Mouse (Mus musculus): ENCODE measurements around the gene G6pc3.
"Not testable (repeated sequence)": the region's sequence is repeated elsewhere in the genome, so short reads cannot be mapped to it uniquely, and the experiment has no call there.

G6pc3 gene

DNA sequence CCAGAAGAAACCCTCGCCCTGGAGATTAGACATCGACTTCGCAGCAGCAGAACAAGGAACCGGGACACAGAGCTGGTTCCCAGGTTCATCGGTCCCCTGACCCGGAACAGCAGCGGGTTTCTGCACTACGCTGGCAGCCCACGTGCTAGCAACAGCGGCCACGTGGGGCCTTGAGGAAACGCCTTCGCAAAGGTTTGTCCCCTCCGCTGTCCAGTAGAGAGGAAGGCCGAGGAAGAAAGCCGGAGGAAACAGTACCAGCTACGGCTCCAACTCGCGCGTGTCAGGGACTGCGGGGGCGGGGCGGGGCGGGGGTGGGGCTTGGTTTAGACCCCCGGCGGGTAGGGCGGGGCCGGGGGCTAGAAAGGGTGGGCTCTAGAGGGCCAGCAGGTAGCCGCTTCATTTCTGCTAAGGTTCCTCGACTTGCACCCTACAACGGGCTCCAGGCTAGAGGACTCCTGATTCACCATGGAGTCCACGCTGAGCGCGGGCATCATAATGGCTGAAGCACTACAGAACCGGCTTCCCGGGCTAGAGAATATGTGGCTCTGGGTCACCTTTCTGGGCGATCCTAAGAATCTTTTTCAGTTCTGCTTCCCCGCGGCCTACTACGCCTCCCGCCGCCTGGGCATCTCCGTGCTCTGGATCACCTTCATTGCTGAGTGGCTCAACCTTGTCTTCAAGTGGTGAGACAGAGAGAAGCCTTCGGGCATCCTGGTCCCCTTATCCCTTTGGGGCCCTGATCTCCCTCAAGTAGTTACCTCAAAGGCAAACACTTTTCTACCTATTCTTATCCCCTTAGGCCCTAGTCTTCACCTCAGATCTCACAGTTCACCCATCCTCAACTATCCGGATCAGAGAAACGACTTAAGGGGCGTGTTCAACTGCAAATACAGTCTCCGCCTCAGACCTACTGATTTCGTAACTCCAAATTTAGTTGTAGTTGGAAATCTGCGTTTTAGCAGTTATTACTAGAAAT is at the start of gene G6pc3:
TSS of gene G6pc3 (plus strand) at position 160 of the 976 bp plus-strand sequence.
- DNase-seq = peak; percentile 93

- DNase-seq = peak in 1 of 2 experiments; percentile 70
These were observed 48.9 kb upstream of the G6pc3 start for GRCm38 (mm10) chr11:102140508-102140907.

DNA sequence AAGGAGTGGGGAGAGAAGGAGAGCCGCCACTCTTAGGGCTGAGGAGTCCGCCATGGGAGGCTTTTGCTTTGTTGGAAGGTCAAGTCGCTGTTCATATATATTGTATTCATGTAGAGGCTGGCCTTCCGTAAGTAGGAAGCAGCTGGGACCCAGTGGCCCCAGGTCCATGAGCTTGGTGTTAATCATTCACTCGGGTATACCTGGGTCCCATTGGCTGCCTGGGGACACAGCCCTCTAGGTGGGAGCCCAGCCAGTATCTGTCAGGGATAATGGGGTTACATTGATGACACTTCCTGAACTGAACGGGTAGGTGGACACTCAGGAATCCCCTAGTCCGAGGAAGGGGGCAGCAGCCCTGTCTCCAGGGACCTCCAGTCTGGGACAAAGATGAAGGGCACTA is 47.1 kb upstream of the G6pc3 start:
- DNase-seq = no peak

DNA sequence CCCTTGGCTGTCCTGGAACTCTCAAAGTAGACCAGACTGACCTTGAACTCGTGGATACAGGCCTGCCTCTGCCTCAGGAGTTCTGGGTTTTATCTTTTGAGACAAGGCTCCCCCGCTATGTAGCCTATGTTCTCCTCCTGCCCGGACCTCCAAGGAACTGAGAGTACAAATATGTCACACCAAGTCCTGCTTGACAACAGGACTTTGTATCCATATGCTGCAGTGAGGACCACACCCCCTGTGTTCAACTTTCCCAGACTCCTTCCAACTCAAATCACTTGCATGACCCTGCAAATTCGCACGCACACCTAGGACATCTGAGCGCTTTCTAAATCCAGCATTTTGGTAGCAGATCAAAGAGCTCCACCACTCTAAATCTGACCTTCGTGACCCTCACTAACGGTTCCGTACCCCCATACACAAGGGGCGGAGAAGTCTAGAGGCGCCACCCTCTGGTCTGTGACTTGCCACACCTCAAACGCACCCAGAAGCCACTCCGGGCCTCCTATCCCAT is 44.4 kb upstream of the G6pc3 start:
- no peak for DNase-seq

DNA sequence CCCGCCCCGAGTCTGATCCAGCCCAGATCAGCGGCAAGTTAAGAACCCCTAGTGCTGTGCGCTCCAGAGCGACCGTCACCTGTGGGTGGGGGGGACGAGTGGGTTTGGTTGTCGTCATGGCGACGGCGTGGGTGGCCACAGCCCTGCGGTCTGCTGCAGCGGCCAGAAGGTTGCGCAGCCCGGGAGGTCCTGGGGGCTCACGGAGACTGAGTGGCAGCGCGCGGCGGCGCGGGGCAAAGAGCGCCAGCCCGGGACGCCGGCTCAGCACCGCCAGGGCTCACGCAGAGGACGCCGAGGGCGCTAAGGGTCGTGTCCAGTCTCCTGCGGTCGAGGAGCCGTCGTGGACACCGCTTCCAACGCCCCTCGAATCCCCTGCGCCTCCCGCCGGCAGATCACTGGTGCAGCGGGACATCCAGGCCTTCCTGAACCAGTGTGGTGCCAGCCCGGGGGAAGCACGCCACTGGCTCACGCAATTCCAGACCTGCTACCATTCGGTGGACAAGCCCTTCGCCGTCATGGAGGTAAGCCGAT is 43.9 kb upstream of the G6pc3 start, which contains the start of gene Nags:
TSS of gene Nags (plus strand) at position 43 of the 531 bp plus-strand sequence.
- peak in 1 of 2 experiments; percentile 28 for DNase-seq

- no peak for DNase-seq
These were observed 43.4 kb upstream of the G6pc3 start for GRCm38 (mm10) chr11:102146005-102146404.

- DNase-seq = no peak
These were observed 42.9 kb upstream of the G6pc3 start for GRCm38 (mm10) chr11:102146531-102146930.

DNA sequence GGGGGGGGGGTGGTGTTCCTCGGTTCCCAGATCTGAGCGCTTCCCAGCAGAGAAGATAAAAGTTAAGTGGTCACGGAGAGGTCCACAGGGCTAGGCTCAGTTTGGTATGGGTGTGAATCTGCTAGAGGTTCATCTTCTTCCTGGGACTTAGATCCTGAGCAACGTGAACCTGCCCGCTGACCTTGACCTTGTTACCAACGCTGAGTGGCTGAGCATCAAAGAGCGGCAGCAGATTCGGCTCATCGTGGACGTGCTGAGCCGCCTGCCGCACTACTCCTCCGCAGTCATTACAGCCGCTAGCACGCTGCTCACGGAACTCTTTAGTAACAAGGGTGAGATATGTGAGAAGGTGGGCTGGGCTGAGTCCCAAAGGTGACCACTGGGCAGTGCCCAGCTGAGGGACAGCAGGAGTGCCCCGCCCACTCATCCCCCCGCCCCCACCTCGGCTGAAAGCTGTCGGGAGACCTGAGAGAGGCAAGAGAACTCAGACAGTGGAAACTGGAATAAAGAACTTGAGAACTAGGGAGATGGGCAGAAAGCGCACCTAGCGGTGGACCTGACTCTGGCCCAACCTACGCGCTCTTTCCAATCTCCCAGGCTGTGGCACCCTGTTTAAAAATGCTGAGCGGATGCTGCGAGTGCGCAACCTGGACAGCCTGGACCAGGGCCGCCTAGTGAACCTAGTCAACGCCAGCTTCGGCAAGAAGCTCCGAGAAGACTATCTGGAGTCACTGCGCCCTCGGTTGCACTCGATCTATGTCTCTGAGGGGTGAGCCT is 42.0 kb upstream of the G6pc3 start:
- DNase-seq = no peak

GRCm38 (mm10) chr11:102156039-102156785 is 33.2 kb upstream of the G6pc3 start, which contains the start of gene Tmem101:
Tmem101 (minus strand) TSS chr11:102156404.
- DNase-seq = peak; percentile 94

GRCm38 (mm10) chr11:102156786-102157089 is 32.7 kb upstream of the G6pc3 start:
- DNase-seq = no peak

GRCm38 (mm10) chr11:102158024-102158423 is 31.4 kb upstream of the G6pc3 start:
- DNase-seq = not testable (repeated sequence)

GRCm38 (mm10) chr11:102159781-102160180 is 29.6 kb upstream of the G6pc3 start:
- DNase-seq = no peak

DNA sequence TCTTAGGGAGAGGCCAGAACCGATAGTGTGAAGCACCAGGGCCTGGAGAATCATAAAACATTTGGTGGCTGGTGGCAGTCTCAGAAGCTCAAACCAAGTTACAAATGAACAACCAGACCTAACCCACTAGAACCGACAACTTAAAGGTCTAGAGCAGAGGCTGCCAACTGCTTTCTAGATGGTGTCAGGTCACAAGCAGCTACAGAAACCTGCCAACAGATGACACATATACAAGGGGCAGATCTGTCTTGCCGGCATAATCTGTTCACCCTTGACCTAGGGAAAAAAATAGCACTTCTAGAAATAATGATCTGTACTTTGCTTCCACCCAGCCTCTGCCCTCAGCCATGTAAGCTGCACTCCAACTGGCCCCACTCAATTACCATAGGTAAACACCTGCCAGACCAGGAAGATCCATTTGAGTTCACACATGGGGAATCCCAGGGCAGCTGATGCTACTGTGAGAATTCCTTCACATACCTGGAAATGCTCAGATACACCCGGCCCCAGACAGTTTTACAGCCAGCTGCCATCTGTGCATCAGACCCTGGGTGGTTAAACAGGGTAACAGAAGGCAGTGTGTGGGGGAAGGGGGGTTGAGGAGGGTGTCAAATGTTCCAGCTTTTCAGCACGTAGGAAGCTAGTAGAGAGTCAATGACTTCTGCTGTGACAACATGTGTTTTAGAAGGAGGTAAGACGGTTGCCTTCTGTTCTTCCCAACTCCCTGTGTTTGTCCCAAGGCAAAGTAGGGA is 23.3 kb upstream of the G6pc3 start:
- DNase-seq = no peak

GRCm38 (mm10) chr11:102167539-102167938 is 21.9 kb upstream of the G6pc3 start:
- no peak for DNase-seq

DNA sequence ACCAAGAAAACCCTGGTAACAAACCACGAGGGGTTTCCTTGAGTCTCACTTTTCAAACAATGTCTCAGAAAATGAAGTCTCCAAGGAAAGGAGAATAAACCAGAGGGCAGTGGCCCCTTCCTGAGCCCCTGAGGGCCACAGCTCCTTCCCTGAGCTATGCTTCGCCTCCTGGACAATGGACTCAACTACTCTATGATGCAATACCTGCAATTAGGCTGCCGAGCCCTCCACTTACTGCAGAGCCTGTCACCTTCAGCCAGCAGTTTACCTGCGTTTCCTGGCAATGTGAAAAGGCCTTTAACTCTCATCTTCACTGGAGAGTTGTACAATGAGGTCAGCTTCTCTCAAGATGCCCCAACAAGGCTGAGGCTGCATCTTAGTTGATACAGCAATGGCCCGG is 20.7 kb upstream of the G6pc3 start:
- no peak for DNase-seq

GRCm38 (mm10) chr11:102179836-102180235 is 9.6 kb upstream of the G6pc3 start:
- DNase-seq = no peak

GRCm38 (mm10) chr11:102184253-102184645 is 5.2 kb upstream of the G6pc3 start:
- no peak for DNase-seq

GRCm38 (mm10) chr11:102184646-102185495 is 4.5 kb upstream of the G6pc3 start, which contains the start of gene Lsm12:
Lsm12 (minus strand) TSS chr11:102185296.
- peak; percentile 96 to 98 for DNase-seq

DNA sequence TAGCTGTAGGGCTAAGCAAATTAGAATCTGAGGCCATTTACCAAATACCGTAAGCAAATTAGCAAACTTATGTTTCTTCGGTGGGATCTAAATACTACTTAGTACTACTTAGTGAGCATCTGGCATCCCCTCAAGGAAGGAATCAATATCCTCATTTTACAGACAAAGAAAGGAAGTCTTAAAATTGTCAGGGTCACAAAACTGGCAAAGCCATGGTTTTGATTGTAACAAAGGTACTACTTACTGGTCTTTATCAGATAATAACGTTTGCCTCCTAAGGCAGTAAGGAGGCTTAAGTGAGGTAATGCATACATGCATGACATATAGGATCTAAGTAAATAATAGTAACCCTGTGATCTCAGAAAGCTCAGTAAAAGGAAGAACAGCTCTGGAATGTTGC is 3.7 kb upstream of the G6pc3 start:
- no peak for DNase-seq

GRCm38 (mm10) chr11:102186235-102186634 is 3.2 kb upstream of the G6pc3 start:
- DNase-seq = no peak

DNA sequence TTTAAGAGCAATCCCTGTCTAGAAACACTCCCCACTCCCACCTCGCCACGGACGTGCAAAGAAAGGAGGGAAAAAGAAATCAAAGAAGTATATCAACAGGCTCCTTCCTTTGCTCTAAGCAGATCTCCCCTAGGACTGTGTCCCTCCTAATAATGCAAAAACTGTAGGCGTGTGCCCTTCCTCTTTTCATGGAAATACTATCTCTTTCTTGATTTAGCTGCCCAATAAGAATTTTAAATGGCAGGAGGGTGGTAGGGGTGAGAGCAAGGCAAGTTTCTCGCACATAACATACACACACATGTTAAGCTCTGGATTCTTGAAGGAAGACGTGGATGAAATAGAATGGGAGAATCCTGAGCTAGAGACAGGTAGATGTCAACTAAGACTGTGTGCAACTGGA is 440 bp upstream of the G6pc3 start:
- no peak for DNase-seq
